Mouse (Mus musculus) natural killer cell, adult 2 months (primary cell): Measurements from ENCODE around the gene Gm15517.
"Not testable (repeated sequence)": the region's sequence is repeated elsewhere in the genome, so short reads cannot be mapped to it uniquely, and the experiment has no call there.

Experiments used
- DNase-seq, 2 experiments: peaks; one replicate each; pipeline ENCODE4 v3.0.0; 2022; ENCODE audit warnings: low spot score in 2 of 2

The Gm15517 gene

DNA sequence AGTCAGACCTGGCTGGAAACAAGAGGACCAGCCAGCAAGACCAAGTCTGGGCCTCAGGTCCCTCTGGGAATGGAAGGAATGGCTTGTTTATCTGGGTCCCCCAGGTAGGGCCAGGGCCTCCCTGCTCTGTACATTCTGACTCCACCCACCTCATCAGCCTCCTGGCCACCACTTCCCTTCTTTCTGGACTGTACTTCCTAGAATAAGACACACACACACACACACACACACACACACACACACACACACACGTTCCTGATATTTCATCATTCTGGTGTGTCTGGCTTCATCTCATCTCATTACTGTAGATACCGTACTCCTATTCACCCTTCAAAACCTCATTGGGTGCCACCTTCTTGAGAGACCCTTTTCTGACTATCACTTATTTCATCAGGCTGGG, 8.2 kb downstream of the Gm15517 start:
- DNase-seq, result no peak

DNA sequence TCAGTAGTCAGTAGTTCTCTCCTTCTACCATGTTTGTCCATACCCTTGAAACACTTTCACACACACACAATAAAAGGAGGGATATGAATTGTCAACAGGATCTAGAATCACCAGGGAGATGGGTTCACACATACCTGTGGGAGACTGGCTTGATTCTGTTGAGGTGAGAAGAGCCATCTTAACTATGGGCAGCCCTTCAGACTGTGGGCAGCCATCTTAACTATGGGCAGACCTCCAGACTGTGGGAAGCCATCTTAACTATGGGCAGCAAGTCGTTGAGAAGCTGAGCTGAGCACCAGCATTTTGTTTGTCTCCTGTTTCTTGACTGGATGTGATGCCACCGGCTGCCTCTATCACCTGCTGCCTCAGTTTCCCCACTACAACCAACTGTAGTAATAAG, 10.1 kb downstream of the Gm15517 start:
- DNase-seq, result no peak

DNA sequence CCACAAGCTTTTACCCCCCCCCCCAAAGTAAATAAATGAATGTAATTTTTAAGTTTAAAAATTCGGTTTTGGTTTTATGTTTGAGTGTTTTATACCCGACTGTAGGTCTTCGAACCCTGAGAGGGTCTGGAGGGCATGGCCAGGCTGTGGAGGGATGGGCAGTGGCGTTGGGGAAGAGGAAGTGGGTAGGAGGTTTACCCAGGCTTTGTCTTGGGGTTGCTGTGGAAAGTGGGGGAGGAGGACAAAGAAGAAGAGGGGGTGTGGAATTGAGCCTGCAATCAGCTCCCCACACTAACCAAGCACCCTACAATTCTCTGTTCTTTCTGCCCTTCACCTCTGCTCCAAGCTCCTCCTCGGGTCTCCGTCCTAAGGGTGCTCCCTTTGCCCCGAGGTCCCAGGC, 11.3 kb downstream of the Gm15517 start:
- DNase-seq, result no peak

DNA sequence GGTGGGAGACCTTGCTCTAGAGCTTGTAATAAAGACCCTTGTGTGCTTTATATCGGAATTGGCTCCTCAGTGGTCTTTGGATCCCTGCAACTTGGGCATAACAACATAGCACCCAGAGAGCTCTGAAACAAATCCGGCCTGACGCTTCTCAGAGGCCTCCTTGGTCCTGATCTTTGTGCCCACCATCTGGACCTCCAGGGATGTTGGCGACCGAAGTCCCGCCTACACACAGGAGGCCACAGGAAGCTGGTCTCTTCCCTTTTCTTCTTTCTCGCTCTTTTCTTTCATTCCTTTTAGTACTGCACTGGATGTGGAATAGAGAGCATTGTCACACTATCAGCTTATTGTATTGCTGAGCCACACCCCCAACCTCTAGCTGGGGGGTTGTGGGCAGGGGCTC, 12.2 kb downstream of the Gm15517 start:
- DNase-seq, result no peak

DNA sequence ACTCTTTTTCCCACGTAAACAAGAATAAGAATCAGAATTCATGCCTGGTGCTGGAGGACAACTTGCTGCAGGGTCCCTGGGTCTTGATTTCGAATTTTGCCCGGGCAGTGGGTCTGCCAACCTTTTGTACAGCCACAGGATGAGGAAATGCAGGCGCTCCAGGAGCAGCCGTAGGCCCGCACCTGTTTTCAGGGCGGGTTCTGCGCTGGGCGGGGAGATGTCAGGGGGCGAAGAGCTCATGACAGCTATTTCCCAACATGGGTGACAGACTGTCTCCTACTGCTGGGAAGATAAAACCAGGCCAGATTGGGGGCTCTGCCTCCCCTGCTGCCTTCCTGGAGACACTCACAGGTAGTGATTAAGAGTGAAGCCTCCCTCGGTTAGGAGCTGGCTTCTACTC, 12.8 kb downstream of the Gm15517 start:
- no peak for DNase-seq

DNA sequence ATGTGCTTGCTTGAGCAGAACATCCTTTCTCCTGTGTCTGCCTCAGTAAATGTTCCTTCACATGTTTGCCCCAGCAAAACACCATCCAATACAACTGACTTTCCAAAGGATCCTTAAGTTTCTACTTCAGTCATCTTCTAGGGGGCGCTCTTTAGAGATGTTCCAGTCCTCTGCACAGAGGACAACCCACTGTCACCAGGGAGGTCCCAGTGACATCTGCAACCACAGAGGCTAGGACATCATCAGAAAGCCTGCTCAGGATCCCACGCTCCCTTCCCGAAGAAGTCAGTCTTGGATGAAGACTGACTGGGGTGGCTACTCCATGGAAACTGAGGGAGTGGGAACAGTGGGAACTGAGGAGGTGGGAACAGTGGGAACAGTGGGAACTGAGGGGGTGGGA, 14.3 kb downstream of the Gm15517 start:
- no peak for DNase-seq

DNA sequence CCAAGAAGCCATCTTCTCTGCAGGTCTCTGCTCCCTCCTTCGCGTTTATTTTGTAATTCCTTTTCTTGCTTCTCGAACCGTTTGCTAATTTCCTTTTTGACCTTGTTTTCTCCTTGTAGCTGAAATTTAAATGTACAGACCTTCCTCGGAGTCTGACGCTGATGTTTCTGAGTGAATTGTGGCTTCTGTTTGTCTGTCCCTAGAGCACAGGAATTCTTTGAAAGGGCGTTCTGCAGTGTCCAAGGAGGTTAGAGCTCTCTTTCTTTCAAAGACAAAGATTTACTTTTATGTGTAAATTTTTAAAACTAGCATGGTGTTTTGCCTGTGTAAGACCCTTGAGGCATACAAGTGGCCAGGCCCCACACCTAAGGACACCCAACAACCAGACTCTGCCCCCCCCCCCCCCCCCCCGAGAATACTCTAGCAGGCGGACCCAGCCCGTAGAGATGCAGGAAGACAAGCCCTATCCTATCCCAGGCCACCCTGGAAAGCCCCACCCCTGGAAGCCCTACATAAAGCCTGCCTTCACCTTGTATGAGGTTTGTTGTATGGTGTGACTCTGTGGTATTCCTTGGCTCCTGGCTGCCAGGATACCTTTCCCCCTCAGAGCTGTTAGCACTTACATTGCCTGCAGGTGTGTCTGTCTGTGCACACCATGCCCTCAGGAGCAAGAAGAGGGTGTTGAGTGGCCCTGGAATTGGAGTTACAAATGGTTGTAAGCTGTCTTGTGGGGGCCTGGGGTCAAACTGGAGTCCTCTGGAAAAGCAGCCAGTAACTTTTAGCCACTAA, 15.4 kb downstream of the Gm15517 start:
- DNase-seq, result no peak

DNA sequence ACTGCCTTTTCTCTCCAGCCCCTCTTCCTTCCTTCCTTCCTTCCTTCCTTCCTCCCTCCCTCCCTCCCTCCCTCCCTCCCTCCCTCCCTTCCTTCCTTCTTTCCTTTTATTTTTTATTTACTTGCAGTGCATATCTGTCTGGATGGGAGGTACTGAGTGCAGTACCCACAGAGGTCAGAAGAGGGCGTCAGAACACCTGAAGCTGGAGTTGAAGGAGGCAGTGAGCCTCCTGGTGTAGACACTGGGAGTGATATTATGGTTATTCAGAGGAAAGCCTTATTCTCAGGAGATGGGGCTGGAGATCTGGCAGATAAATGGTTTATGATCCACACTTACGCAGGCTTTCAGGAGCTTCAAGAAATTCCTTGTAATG, 16.0 kb downstream of the Gm15517 start:
- peak; percentile 41 to 62 for DNase-seq

DNA sequence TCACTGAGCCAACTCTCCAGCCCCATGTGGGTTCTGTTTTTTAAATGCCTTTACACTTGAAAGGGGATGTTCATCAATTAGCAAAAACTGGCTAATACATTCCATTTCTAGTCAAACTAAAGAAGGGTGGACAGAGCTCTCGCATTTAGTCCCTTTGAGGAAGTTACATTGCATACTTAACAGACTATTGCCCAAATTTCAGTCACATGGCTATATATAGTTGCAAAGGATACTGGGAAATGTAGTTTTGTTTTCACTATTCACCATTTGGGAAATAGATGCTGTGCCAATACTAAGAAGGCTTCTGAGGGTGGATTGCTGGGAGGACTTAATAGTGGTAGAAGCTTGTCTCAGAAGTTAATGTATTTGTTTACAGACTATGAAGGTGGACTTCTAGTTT, 19.7 kb downstream of the Gm15517 start:
- DNase-seq, result no peak

DNA sequence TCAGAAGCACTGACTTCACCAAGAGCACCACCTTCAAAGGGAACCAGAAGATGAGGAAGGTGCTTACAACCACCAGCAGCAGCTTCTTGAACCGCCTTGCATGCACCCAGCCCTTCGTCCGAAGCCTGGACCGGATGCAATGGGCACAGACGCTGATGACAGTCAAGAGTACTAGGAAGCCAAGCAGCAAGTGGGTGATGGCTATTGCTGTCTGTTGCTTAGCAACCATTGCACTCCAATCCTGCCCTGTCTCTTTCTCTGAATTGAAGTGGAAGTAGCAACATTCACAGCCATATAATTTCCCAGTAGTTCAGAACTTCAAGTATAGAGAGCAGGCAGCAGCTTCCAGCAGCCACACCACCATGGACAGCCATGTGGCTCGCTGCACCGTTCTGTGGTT, 20.3 kb downstream of the Gm15517 start:
- DNase-seq, result no peak

DNA sequence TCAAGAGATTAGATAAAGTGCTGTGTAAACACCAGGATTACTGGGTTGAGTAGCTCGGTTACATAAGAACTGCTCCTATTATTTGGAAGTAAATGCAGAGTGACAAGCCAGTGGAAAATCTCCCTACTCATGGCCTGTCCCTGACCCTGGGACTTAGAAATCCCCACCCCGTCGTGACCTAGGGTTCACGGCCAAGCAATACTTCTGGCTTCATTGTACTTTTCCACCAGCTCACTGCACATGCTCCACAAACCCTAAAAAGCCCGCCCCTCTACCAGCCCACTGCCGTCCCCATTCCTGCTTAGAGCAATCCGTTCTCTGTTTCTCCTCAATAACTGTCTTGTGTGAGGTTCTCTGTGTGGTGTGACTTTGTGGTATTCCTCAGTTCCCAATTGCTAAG, 26.5 kb downstream of the Gm15517 start:
- DNase-seq, result no peak

DNA sequence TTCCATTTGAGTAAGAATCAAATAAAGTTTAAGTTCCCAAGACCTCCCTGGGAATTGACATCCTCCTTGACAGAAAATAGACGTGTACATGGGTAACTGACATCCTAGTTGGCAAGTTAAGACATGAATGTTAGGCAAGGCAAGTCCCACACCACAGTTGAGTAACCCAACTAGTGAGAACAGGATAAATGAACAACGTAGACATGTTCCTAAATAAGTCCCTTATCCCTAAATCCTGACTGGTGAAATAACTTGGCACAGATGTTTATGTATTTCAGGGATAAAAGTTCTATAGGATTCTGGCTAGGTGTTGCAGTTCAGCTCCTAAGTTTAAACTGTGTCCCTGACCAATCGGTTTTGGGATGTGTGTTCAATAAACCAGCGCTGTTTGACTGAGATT, 29.7 kb downstream of the Gm15517 start:
- no peak for DNase-seq

DNA sequence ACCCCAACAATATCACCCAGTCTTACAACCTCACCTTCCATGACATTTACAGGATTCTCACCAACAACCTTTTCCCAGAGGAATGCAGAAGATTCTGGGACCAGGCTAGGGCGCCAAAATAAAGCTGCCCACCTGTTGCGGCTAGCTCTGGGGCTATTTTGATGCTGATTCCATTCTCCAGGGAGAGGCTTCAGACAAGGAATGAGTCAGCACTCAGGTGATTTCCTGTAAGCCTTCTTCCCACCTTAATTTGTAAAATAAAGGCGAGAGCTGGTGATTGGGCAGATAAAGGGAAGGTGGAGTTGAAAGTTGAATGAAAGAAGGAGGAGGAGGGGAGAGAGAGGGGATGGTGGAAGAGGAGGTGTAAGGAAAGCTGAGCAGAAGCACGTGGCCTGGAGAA, 30.2 kb downstream of the Gm15517 start:
- DNase-seq, result no peak

DNA sequence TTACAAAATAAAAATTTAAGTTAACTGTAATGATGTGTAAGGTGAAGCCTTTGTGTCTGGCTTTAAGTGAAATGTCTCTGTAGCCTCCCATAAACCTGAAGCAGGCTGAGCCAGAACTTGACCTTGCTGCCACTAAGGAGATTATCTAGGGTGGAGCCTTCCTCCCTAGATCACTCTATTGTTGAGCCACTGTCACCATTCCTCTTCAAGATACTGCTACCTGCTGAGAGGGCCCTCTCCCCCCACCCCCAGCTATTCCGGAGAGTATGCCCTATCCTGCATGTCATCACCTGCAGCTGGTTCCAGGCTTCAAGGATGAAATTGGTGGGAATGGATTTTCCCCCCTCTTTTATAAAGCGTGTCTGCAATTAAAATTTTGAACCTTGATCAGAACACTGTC, 36.3 kb downstream of the Gm15517 start:
- not testable (repeated sequence) for DNase-seq

DNA sequence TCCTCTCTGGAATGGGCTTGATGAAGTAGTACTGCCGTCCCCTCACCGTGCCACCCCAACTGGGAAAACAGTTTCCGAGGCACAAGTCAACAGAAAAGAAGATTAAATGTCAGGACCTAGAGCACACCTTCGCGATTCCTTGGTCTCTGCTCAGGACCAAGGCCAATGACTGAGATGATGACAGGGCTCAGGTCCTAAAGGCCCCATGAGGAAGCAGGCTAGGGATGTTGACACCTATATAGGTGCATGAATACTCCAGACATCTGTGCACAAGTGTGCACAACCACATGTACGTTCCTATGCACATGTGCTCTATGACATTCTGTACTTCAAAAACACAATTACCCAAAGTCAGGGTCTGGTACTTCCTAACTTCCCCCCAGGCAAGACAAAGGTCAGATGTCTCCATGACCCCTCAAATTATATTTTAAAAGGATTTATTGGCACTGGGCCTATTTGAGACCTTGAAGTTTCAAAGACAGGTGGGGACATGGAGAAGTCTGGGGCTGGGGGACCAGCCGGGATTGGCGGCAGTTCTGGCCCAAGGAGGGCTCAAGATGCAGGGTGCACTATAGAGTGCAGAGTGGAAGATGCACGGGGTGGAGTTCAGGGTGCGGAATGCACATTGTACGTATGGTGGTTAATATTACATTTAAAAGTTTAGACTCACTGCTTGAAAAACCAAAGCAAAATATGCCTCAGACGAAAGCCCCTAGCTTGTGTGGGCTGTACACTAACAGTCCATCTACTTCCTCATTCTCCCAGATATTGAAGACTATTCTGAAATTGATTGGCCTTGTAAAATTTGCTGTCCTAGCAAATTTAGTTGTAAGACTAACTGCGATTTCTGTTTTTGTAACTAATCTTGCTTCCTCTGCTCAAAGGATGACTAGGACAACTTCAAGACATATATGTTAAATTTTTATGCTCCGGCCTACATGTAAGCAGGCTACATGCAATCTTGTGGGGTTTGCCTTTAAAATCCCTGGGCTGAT, 42.4 kb downstream of the Gm15517 start:
- no peak for DNase-seq

DNA sequence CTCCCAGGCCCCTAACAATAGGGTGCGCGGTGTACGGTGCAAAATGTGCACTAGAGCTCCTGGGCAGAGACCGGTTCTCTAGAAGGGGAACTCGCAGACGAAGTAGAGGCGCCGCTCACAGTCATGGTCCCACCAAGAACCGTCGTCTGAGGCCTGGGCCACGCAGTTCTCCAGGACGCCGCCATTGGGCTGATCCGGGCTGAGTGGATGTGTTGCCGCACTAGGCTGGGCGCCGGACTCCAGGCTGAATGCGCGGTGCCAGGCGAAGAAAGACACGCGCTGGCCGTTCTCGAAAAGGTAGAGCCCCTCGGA, 43.2 kb downstream of the Gm15517 start:
- DNase-seq, result no peak

DNA sequence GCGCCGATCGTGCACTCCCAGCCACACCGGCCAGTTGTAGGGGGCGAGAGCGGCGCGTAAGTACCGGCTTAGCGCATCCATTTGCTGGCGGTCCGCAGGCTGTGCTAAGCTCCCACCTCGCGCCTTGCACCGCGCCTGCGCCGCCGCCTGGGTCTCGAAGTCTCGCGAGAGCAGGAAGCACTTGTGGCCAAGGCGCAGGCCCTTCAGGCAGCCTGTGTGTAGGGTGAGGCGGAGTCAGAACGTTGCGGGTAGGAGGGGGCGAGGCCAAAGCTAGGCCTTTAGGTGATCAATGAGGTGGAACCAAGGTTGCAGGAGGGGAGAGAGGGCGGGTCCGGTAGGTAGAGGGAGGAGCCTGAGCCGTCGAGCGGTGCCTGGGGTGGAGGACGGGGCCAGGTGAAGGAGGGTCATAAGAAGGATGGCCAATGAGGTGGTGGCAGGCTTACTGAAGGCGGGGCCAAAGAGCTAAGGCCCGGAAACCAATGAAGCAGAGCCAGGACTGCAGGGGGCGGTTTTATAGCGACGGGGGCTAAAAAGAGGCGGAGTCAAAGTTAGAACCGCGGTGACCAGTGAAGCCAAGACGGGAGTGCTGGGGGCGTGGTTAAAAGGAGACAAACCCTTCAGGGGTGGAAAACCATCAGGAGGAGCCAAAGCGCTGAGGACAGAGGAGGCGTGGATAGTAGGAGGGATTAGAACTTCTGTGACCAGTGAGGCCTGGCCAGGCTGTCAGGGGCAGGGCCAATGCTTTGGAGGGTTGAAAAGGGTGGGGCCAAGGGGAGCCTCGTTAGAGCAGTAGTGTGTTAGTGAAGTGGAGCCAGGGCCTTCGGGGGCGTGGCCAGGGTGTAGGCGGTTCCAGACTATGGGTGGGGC, 43.8 kb downstream of the Gm15517 start:
- DNase-seq, result peak; percentile 98

DNA sequence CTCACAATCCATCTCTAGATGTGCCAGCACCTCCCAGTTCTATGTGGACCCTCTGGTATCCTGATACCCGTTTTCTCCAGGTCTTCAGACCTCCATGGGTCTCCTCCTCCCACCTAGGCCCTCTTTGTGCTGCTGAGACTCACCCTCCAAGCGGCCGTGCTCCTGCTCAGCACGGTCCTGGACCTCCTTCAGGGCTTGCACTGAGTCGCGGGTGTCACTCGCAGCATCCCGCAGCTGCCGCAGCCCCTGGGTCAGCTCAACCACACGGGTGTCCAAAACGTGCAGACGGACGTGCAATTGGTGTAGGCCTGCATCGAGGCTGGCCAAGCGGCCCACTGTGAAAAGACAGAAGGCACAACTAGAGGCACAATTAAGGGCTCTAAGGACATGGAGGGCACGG, 44.4 kb downstream of the Gm15517 start:
- peak in 1 of 2 experiments; percentile 13 for DNase-seq

DNA sequence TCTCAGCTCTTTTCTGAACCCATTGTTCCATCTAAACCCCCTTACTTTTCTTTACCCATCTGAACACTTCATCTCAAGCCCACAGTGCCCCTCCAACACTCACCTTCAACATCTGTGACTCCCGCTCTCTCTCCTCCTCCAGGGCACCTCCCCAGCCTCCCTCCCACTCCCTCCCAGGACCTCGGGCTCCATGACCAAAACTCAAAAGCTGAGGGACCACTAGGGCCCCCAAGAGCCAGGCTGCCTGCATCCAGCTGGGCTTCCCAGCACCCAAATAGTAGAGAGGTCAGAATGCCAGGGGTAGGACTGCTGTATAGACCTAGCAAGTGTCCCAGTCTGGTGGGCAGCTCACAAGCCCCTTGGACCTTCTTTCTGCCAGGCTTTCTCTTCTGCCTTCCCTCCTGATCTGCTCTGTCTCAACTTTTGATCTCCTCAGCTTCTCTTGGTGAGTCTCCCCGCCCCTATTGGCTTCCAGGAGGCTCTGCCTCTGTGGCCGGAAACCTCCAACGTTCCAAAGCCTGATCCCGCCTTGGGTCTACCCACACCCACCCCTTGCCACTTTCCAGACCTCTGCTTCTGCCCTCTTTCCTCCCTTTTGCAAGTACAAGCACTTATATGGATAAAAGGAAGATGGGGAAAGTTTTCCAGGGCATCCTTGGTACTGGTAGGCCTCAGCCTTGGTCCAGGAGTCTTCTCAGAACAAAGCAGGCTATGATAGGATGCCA, 45.4 kb downstream of the Gm15517 start, which contains the start of gene Clec11a:
Clec11a (minus strand) TSS at position 387 of the 725 bp plus-strand sequence.
- no peak for DNase-seq

DNA sequence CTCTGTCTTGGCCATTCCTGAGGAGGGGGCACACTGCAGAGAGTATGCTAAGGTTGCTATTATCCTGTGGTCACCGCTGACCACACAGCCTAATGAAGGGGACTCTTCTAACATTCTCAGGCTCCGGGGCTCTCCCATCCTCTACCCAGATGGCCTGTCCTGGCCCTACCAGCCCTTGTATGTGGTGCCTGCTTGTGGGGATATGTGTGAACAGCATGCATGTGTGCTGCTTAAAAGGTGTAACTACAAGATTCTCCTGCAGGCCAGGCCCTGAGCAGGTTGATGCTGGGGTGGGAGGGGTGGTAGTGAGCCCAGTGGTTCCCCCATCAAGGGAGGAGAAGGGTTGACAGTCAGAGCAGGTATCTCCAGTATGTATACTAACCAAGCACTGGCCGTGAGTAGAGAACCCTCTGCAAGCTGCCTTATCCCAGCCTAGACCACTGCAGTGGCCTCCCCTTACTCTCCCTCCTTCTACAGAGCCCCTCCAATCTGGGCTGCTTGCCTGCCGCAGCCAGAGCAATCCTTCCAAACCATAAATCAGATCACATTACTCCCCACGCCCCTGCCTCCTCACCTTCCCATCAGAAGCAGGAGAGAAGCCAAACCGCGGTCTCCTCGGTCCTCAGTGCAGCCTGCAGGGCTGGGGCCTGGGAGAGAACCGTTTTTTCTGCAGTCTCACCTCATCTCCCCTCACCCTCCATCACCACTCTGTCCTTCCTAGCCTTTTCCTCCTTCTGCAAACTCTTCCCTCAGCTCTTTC, 46.2 kb downstream of the Gm15517 start:
- DNase-seq, result no peak
